Mouse (Mus musculus): ENCODE measurements around the gene Slc12a7. TPM values are rescaled to one million over a fixed set of nuclear protein-coding genes. Genes with fewer than 3 reads are reported as not detected.

Gene Slc12a7
- total RNA-seq, 2 experiments from 2014 or later = 43.2 to 44.1 TPM

DNA sequence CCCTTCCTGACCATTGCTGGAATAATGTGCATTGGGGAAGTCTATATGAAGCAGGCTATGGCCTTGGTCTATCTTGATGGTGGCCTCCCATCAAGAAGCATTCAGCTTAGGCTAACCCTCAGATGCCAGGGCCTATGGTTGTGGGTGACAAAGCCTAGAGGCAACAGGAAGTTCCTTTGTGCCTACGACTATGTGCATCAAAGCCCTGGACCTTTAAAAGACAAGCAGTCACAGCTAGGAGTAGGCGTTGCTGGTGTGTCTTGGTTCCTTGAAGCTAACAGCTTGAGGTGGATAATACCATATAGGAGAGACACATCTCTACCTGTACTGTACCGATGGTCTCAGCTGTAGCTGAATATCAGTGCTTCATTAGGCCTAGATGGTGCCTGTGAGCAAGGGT lies 27.2 kb downstream of the Slc12a7 start:
- no peak for DNase-seq (ENCODE audit: low spot score in 2 of 2)

DNA sequence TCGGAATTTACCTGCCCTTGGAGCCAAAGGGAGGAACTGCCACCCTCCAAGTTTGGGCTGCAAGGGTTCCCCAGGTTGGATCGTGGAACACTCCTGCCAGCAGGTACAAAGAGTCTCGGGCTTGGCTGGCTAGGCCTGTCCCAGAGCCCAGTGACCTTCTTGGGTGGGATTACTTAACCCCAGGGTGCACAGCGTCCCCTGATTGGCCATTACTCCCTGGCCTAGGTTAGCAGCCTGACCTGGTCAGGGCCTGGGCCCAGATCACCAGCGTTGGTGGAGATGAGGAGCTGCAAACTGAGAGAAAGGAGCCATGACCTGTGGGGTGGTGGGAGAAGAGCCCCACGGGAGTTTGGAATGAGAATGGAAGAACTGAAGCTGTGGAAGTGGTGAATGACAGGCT lies 30.0 kb downstream of the Slc12a7 start:
- DNase-seq (ENCODE audit: low spot score in 2 of 2) = no peak

DNA sequence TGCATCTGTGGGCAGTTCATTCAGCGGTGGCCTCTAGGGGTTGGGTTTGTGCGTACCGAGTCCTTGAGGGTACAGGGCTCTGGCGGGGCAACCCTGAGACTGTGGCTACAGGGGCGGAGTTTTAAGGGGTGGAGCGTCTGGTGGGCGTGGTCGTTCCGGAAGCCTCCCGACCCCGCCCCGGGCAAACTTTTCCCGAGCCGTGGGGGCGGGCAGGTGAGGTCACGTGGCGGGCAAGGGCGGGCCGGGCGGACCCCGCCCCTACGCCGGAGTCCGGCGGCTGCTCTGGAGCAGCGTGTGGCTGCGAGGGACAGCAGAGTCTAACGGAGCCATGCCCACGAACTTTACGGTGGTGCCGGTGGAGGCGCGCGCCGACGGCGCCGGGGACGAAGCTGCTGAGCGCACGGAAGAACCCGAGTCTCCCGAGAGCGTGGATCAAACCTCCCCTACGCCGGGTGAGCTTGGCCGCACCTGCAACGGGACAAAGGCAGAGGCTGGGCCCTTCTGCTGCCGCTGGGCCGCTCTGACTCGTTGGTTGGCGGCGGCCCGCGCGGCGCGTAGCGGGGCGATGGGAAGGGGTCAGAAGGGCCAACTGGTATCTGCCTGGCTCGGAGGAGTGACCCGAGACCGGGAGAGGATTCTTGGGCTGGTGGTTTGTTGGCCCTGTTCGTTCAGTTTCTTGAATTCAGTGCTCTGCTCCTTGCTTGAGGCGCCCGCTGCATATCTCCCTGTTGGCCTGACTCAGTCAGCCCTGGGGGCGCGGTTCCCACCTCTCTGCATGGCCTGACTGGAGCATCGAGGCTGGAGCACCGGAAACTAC lies 30.8 kb downstream of the Slc12a7 start:
- DNase-seq (ENCODE audit: low spot score in 2 of 2) = peak; percentile 77 to 86

DNA sequence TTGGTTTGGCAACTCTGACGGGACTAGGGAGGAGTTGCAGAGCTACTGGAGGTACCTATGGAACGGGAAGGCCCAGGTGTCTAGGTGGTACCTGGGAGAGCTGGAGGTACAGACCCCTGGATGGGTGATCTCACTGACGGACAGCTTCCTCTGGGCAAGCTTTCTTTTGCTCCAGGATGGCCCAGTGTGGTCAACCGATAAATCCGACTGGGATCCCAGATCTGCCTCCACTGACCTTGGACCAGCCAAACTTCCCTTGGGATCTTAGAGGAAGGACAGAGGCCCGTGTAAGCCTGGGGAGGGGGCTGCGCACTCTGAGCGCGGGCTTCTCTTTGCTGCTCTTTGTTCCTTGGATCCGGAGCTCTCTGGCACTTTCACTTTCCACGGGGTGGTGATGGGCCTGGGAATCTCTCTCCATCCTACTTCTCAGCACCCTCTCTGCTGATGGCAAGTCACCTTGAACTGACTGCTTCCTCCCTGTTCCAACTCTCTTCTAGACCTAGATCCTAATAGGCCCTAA lies 31.4 kb downstream of the Slc12a7 start:
- DNase-seq (ENCODE audit: low spot score in 2 of 2) = no peak

DNA sequence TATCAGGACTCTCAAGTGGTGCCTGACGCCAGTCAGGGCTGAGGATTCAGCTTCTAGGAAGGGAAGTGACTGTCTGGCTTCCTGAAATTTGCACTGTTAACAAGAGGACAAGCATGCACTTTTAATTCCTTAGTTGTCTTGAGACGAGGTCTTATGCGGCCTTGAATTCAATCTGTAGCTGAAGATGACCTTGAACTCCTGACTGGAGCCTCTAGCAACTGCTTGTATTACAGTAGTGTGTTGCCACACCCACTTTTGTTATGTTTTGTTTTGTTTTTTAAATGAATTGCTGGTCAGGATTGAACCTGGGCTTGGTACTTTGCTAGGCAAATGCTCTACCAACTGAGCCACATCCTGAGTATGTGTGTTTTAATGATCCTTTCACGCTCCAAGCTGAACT lies 32.5 kb downstream of the Slc12a7 start:
- no peak for DNase-seq (ENCODE audit: low spot score in 2 of 2)

DNA sequence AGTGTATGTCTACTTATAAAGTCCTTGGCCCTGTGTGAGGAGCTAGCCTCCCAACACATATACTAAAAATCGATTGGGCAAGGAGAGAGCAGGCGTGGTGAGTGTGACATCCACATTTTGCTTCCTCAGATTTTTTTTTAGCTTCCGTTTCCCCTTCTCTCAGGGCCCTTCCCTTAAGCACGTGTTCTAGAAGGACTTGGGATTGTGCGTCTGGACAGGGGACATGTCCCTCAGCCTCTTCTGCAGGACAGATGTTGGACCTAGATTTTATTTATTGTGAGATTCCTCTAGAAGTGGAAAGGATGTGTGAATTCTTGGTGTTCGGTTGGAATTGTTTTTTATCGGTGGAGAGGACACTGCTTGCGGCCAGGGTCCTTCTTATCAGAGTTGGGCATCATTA lies 34.3 kb downstream of the Slc12a7 start:
- no peak for DNase-seq (ENCODE audit: low spot score in 2 of 2)

DNA sequence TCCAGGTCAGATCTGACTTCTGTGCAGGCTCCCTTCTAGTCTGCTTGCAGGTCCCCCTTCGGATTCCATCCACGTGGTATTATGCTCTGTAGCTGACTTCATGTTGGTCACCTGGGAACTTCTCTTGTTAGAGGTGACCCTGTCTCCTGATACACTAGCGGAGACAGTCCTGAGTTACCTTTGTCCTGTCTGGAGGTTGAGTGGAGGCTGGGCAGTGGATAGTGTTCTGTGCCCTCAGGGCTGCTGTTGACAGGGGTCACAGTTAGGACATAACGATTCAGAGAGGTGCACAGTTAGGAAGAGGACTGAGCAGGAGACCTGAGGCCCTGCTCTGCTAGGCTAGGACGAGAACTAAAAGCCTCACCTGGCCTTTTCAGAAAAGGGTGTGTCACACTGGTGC lies 34.9 kb downstream of the Slc12a7 start:
- no peak for DNase-seq (ENCODE audit: low spot score in 2 of 2)

DNA sequence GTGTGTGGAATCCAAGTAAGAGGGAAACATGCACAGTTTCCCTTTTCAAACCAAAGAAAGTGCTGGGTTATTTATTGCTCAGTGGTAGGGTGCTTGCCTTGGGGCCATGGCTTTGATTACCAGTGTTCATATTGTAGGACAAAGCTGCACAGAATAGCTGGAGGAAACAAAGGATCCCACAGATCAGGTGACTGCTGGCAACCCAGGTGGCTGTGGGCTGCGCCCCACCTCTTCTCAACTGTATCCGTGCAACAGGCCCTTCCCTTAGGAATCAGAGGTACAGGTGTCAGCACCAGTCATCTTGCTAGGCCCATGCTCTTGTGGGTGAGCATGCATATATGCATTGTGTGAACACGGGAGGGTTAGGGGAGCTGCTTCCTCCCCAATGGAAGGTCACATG lies 35.4 kb downstream of the Slc12a7 start:
- DNase-seq (ENCODE audit: low spot score in 2 of 2) = no peak

DNA sequence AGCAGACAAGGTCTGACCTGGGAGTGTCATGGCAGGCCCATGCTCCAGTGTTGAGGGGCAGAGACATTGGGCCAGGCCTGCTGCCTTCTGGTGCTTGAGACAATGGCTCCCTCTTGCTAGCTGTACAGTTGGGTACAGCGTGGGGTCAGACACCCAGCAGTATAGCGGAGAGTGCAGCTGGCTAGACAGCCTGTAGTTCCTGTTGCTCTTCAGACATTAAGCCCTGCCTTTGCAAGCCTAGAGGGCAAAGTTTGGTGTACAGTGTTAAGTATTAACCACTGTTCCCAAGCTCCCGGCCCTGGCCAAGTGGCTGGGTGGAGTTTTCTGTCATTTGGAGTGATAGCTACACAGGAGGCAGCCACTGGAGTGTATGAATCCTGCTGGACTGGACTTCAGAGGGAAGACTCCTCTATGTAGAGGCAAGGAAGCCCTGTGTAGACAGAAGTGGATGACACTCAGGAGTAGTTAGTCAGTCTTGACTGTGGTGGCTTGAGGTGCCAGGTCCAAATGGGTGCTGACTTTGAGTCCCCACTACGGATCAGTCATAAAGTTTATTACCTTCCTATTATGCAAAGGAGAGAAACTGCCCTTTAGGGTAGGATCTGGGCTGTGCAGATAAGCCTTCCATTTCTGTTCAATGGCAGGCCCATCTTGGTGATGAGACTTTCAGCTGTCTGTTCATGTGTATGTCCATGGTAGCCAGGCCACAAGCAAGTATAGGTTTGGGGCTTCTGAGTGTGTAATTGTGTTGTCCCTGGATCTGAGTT lies 37.2 kb downstream of the Slc12a7 start:
- DNase-seq (ENCODE audit: low spot score in 2 of 2) = no peak

DNA sequence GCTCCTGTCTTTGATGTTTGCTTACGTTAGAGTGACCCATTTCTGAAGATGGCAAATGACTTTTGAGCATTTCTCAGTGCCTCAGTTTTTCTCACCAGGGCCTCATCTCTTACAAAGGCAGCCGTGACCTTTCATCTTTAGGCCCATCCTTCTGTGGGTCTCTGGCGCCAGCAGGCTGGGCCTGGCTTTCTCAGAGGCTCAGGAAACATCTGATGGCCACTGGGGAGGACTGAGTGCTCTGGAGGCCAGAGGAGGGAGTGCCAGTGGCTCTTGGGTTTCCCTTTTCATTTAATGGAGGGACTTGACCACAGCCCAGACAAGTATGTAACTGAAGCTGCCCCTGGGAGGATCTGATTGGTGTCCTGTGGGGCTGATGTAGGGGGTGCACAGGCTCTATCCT lies 38.2 kb downstream of the Slc12a7 start:
- no peak for DNase-seq (ENCODE audit: low spot score in 2 of 2)

DNA sequence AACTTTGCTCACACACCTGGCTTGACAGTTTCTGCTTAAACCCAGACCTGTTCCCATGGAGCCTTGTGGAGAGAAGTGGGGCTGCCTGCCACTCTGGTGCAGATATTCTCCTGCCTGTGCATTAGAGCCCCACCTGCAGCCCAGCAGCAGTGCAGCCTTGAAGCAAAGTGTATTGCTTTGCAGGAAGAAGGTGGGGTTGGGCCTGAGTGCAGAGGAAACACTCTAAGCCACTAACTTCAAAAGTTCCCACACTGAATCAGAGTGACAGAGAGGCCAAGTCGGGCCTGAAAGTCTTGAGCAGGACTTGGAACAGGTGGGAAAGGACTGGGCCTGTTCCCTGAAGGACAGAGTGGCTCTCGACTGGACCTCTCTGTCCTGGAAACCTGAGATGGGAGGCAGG lies 39.8 kb downstream of the Slc12a7 start:
- no peak for DNase-seq (ENCODE audit: low spot score in 2 of 2)

DNA sequence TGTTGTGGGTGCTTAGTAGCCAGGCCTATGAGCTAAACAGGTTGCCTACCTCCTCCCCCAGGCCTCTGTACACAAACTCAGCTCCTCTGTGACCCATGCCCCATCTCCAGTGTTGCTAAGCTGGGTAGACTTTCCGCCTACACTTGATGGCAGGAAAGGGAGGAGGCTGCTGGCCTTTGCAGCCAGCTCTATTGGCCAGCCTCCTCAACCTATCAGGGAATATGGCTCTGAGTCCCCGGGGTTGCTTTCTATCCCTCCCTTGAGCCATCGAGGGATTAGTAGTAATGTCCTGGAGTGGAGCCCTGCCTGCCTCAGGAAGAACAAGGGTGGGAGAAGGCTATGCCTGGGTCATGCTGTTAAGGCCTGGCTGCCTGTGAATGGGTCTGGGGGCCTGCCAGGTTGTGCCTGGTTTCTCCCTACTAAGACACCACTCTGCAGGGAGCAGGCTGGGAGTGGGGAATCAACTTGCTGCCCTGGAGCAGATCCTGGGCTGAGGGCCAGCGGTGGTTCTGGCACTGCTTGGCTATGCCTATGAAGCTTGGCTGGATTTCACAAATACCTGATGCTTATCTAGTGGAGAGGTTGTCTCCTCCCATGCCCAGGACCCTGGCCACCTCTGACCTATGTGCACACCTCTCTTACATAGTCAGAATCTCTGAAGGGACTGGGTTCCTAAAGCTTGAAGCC lies 40.8 kb downstream of the Slc12a7 start:
- DNase-seq (ENCODE audit: low spot score in 2 of 2) = no peak

DNA sequence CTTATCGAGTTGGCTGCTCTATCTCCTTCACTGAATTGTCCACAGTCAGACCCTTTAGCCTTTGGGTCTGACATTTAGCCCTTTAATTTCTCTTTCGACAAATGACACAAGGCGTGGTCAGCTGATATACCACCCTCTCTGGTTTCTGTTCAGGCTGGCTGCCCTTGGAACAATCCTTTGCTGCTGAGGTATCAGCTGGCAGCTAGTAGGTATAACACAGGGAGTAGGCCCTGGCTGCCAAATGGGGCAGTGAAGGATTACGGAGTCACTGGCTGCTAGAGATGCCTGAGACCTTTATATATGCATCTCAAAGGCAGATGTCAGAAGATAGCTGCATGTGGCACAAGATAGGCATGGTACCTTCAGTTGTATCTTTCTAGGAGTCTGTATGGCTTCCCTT lies 42.9 kb downstream of the Slc12a7 start:
- no peak for DNase-seq (ENCODE audit: low spot score in 2 of 2)

DNA sequence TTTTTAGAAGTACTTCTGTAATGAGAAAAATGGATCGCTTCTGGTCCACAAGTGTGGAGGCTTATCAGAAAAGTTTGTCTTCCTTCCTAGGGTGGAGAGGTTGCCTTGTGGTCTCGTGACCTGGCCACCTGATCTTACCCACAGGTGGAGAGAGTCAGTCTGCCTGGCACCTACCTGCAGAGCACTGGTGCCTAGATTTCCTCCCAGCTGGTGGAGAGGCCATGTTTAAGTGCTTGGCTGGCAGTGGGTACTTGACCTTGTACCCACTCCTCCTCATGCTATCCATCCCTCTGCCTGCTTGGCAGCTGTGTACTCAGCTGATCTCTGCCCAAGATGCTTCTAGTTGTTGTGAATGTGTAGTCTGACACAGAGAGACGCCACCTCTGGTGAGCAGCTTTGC lies 44.7 kb downstream of the Slc12a7 start:
- no peak for DNase-seq (ENCODE audit: low spot score in 2 of 2)

DNA sequence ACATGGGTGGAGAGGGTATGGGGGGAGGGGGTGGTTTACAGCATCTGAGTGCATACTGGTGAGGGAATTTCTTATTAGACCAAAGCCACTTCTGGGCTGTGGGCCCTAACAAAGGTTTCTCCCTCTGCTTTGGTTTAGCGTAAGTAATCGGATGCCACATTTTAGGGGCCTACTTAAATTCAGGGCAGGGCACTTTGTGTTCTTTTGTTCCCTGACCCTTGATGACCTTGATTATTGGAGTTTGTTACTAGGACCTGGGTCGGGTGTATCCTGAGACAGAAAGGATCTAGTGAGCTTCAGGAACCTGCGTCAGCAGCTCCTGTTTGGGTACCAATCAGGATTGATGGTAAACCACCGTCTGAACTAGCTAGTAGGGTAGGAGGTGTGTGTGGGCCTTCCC lies 49.6 kb downstream of the Slc12a7 start:
- no peak for DNase-seq (ENCODE audit: low spot score in 2 of 2)

DNA sequence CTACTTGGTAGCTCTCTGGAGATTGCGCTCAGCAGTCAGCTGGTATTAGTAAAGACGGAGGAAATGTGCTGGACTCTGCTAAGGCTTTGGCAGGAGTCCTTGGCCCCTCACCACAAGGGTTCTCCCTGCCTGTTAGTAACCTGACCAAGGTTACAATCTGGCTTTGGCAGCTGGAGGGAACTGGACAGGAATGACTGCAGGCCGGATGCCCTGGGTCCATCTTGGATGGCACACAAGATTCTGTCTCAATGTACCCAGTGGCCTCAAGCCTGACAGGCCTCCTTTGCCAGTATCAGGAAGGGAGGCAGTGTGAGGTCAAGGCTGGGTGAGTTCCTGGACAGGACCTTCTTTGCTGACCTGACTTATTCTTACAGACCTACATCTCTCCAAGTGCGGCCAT lies 59.3 kb downstream of the Slc12a7 start:
- DNase-seq (ENCODE audit: low spot score in 2 of 2) = no peak

DNA sequence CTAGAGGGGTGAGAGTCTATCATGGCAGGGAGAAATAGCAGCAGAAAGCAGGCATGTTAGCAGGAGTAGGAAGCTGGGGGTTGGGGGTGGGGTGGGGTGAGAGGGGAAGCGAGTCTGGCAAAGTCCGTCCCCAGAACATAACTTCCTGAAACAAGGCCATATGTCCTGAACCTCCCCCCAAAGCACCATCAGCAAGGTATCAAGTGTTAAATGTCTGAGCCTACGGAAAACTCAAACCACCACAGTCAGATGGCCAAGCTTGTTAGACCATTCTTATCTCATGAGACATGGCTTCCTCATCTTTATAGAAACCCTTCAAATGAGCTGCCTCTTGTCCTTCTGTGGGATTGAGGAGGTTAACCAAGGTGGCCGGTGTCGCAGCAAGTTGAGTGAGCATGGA lies 60.3 kb downstream of the Slc12a7 start:
- no peak for DNase-seq (ENCODE audit: low spot score in 2 of 2)

DNA sequence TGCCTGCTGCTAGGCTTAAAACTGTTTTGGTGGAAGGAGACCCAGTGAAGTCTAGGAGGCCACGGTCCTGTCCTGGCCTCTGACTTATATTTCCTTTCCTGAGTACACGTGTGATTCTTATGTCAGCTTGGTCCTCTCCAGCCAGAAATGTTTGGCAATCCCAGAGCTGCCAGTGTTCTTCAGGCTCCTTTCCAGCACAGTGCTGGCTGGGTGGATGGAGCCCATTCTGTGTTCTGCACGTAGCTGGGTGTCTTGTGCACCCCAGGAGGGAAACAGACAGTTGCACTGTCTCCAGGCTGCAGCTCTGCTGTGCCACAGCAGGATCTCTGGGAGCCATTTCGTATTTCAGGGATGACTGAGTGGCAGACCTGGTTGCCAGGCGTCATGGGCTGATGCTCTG lies 66.2 kb downstream of the Slc12a7 start:
- DNase-seq (ENCODE audit: low spot score in 2 of 2) = no peak

DNA sequence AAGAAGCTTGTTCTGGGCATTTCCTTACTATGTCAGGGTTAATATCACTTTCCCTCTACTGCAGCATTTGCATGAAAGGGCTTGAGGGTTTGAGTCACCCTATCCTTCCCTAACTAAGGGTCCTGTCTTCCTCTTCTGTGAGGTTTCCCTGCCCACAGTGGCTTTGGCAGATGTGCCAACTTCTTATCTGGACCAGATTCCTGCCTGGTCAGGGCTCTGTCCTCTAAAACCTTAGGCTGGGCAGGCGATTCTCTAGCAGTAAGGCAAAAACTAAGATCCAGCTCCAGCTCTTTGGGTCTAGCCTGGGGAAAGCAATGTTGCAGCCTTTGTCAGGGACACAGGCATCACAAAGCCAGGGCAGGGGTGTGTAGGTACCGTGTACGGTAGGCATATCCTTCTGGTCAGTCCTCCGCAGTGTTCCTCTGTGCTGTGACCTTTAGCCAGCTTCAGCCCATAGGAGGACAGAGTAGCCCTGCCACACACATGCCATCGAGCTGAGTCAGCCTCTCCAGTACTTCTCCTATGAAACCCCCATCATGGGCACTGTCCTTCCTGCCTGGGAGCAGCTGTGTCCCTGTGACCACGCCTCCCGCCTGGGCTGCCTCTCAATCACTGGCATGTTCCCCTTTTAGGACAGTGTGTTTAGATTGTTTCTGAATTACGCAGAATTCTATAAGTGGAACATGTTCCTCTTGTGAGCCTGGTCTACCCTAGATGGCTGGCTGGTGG lies 70.7 kb downstream of the Slc12a7 start:
- DNase-seq (ENCODE audit: low spot score in 2 of 2) = peak in 1 of 2 experiments; percentile 44

DNA sequence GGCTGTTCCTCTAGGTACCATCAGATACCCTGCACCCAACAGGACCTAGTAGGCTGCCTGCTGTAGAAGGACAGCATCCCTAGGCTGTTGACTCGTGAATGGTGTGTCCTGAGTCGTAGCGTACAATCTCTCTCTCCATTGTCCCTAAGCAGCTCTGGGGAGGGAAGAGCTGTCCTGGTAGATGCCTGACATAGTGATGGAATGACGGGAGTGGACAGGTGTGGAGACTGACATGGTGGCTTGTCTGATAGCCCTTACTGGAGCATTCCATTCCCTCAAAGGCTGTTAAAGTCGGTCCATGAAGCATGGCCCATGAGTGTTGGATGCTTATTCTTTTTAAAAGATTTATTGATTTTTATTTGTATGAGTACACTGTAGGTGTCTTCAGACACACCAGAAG lies 72.0 kb downstream of the Slc12a7 start:
- no peak for DNase-seq (ENCODE audit: low spot score in 2 of 2)

DNA sequence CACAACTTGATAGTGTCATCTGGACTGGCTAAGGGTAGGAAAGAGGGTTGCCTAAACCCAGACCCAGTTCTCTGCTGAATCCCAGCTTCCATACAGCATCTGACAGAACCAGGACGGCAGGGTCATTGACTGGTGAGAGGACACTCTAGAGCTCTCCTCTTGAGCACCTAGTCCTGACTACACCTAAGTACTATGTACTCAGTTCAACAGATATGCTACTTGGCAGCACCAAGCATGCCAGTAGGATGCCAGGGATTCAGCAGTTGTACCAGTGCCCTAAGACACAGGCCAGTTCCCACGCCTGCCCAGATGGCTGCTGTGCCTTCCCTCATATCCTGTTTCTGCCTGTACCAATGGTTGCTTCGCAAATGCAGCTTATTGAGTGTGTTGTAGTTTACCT lies 80.0 kb downstream of the Slc12a7 start:
- no peak for DNase-seq (ENCODE audit: low spot score in 2 of 2)
